Mouse (Mus musculus) kidney, adult 2 months (tissue): Measurements from ENCODE around the gene Pygb. TPM values are rescaled to one million over a fixed set of nuclear protein-coding genes. Genes with fewer than 3 reads are reported as not detected.
A peak's percentile ranks its signal among the peaks of the same experiment; 100 is the strongest.

Experiments used
- DNase-seq: peaks from one replicate; pipeline ENCODE4 v3.0.0; 2021
- H3K27ac ChIP-seq: fragments of 200-500 bp; 2 replicates; pipeline ENCODE4 v1.5.1; 2012; ENCODE audit warnings: low read depth, low read length, control low read depth, inconsistent platforms; ENCODE audit not compliant: insufficient read depth
- H3K27me3 ChIP-seq: fragments of 200-500 bp; replicated peaks from 2 replicates; pipeline ENCODE4 v1.6.1; 2012; ENCODE audit warnings: mild to moderate bottlenecking, moderate library complexity, low read length, inconsistent platforms; ENCODE audit not compliant: control insufficient read depth, insufficient read depth
- H3K36me3 ChIP-seq: fragments of 200-500 bp; 2 replicates; pipeline ENCODE4 v1.6.1; 2012; ENCODE audit warnings: mild to moderate bottlenecking, moderate library complexity, low read length, inconsistent platforms; ENCODE audit not compliant: control insufficient read depth, insufficient read depth
- H3K4me1 ChIP-seq: fragments of 200-500 bp; 2 replicates; pipeline ENCODE4 v1.6.1; 2011; ENCODE audit warnings: low read length; ENCODE audit not compliant: control insufficient read depth, insufficient read depth
- H3K4me3 ChIP-seq: fragments of 200-500 bp; 2 replicates; pipeline ENCODE4 v1.5.1; 2011; ENCODE audit warnings: mild to moderate bottlenecking, low read depth, low read length, control low read depth; ENCODE audit not compliant: insufficient read depth
- CTCF ChIP-seq: fragments of 200-500 bp; conservative IDR thresholded peaks from 2 replicates; pipeline ENCODE4 v1.5.1; 2011; ENCODE audit warnings: low read depth, mild to moderate bottlenecking, control low read depth, low read length, moderate library complexity, mixed read lengths; ENCODE audit not compliant: insufficient read depth, insufficient read length
- POLR2A ChIP-seq: fragments of 200-500 bp; IDR thresholded peaks from one replicate; pipeline ENCODE4 v1.6.1; 2011; ENCODE audit warnings: low read depth, low read length, control low read depth
- WGBS: fragments of 180-500 bp; shearing (Covaris S2); methylation state at CpG from one replicate; pipeline ENCODE4 v1.1.7; 2018; 5-methylcytosine and 5-hydroxymethylcytosine counted together
- polyA plus RNA-seq: library from polyadenylated mRNA; depleted of rRNA; stranded (reverse); fragments of >200 nt; gene quantifications from 2 replicates; pipeline ENCODE4 v1.2.3, GENCODE M21; 2012

Pygb gene
- polyA plus RNA-seq, 1 experiment = 24.7 TPM

GRCm38 (mm10) chr2:150830911-150831441 is 44.4 kb downstream of the Pygb start:
- H3K27ac ChIP-seq = no peak overlapping the region
- no peak for DNase-seq
- H3K4me1 ChIP-seq = no peaks in the 10 kb centered on the region
- no peaks in the 10 kb centered on the region for H3K36me3 ChIP-seq
- WGBS = 80% methylated on average over 3 of the region's 3 CpGs
- no peaks in the 10 kb centered on the region for H3K27me3 ChIP-seq
- no peak overlapping the region for H3K4me3 ChIP-seq
- no peak for TF ChIP-seq CTCF
- no peak for TF ChIP-seq POLR2A

- TF ChIP-seq CTCF = no peak
- no peak for TF ChIP-seq POLR2A
- Histone ChIP-seq H3K36me3 (no peaks in the 10 kb centered on the region), H3K27ac (no peak overlapping the region)
These were observed 45.5 kb downstream of the Pygb start for GRCm38 (mm10) chr2:150832029-150832428.

GRCm38 (mm10) chr2:150834616-150835015 is 48.1 kb downstream of the Pygb start:
- no peaks in the 10 kb centered on the region for H3K36me3 ChIP-seq
- no peaks in the 10 kb centered on the region for H3K4me1 ChIP-seq
- DNase-seq = no peak

More at GRCm38 (mm10) chr2:150832029-150832428, 45.5 kb downstream of the Pygb start:
- Histone ChIP-seq H3K4me3 (no peak overlapping the region), H3K4me1 (no peaks in the 10 kb centered on the region), H3K27me3 (no peaks in the 10 kb centered on the region)
- DNase-seq = peak; percentile 64
- 72% methylated on average over 7 of the region's 7 CpGs for WGBS

GRCm38 (mm10) chr2:150835975-150836374 is 49.4 kb downstream of the Pygb start:
- H3K36me3 ChIP-seq = no peaks in the 10 kb centered on the region
- no peak for TF ChIP-seq POLR2A
- TF ChIP-seq CTCF = no peak
- H3K27ac ChIP-seq = no peak overlapping the region
- H3K4me3 ChIP-seq = no peak overlapping the region
- H3K27me3 ChIP-seq = no peaks in the 10 kb centered on the region
- no peaks in the 10 kb centered on the region for H3K4me1 ChIP-seq
- DNase-seq = no peak
- 92% methylated on average over 4 of the region's 4 CpGs for WGBS

More at GRCm38 (mm10) chr2:150834616-150835015, 48.1 kb downstream of the Pygb start:
- no peak for TF ChIP-seq POLR2A
- TF ChIP-seq CTCF = no peak
- Histone ChIP-seq H3K27ac (no peak overlapping the region), H3K4me3 (no peak overlapping the region), H3K27me3 (no peaks in the 10 kb centered on the region)
- whole genome bisulfite sequencing = 91% methylated on average over 7 of the region's 7 CpGs

GRCm38 (mm10) chr2:150836906-150837305 is 50.4 kb downstream of the Pygb start:
- DNase-seq = no peak
- H3K36me3 ChIP-seq = no peaks in the 10 kb centered on the region
- H3K27me3 ChIP-seq = no peaks in the 10 kb centered on the region
- no peak overlapping the region for H3K27ac ChIP-seq
- WGBS = 78% methylated on average over 15 of the region's 15 CpGs
- no peak overlapping the region for H3K4me3 ChIP-seq
- H3K4me1 ChIP-seq = peaks cover under 1% of the 10 kb centered on the region; the same call in 1 of the 2 replicates
- no peak for TF ChIP-seq CTCF
- no peak for TF ChIP-seq POLR2A

- peaks cover 4% of the 10 kb centered on the region; the same call in 1 of the 2 replicates for H3K4me1 ChIP-seq
- no peaks in the 10 kb centered on the region for H3K36me3 ChIP-seq
- no peak overlapping the region for H3K4me3 ChIP-seq
- WGBS = 95% methylated on average over 3 of the region's 3 CpGs
- no peaks in the 10 kb centered on the region for H3K27me3 ChIP-seq
- no peak for TF ChIP-seq POLR2A
- DNase-seq = no peak
- H3K27ac ChIP-seq = no peak overlapping the region
These were observed 51.2 kb downstream of the Pygb start for GRCm38 (mm10) chr2:150837781-150838180.

- Histone ChIP-seq H3K4me1 (peaks cover 4% of the 10 kb centered on the region; the same call in 1 of the 2 replicates), H3K27ac (no peak overlapping the region), H3K4me3 (no peak overlapping the region), H3K36me3 (no peaks in the 10 kb centered on the region), H3K27me3 (no peaks in the 10 kb centered on the region)
- DNase-seq = peak; percentile 26
- TF ChIP-seq CTCF (no peak), POLR2A (no peak)
- WGBS = 74% methylated on average over 12 of the region's 12 CpGs
These were observed 53.3 kb downstream of the Pygb start for GRCm38 (mm10) chr2:150839686-150840471.
